8 mouse cellular contexts compared by ENCODE assay signal in the genomic region with DNA sequence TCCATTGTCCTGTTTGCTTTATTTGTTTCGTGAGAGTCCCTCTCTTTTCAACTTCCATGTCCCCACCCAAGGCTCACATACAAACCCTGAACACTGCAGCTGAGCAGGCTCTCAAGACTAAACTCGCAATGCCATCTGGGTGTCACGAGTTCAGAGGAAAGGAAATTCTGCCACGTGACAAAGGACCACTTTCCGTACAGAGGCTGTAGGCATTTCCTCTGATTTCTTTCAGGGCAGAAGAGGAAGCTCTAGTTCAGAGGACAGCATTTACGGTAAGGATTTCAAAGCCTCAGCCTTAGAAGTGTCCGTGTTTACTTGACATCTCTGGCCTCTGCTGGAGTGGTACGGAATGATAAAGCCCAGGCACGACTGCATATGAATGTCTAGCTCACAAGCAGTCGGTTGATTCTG. TPM values are rescaled to one million over a fixed set of nuclear protein-coding genes. Genes with fewer than 3 reads are reported as not detected.
A peak's percentile ranks its signal among the peaks of the same experiment; 100 is the strongest.
DNase-seq lines count a peak whose midpoint lies in the region; ATAC-seq and TF ChIP-seq lines count a peak whose summit lies in the region.

No protein-coding gene starts in this region.

- no peaks in the 10 kb centered on the region for H3K9me3 ChIP-seq in kidney, postnatal 0 days (replicated peaks; ENCODE audit: low read length)

- DNase-seq in heart, adult 11 months = peak; percentile 98
- DNase-seq in heart, postnatal 4 days = no peak
- peak; percentile 48 for DNase-seq in embryo, embryonic 10.5 days (ENCODE audit: low spot score)
- DNase-seq in kidney, postnatal 0 days (ENCODE audit: low spot score) = peak; percentile 68
- DNase-seq in cerebellum, postnatal 14 days = no peak
- no peak for DNase-seq in gastrocnemius, postnatal 36 days
- DNase-seq in right cerebral cortex, postnatal 36 days (ENCODE audit: low spot score in 2 of 2) = no peak

- intact Hi-C loops in gastrocnemius, postnatal 36 days (cut with DNase I) = no loop called here

- H3K27me3 ChIP-seq in kidney, postnatal 0 days (ENCODE audit: insufficient read depth, low read length) = no peaks in the 10 kb centered on the region

- WGBS in kidney, postnatal 0 days = 29% methylated on average over 10 of the region's 10 CpGs

- H3K27ac ChIP-seq in kidney, postnatal 0 days = peak overlapping the region; percentile 42

- no peak overlapping the region for H3K4me3 ChIP-seq in kidney, postnatal 0 days (replicated peaks; ENCODE audit: low read depth, low read length)

- H3K4me1 ChIP-seq in kidney, postnatal 0 days (replicated peaks; ENCODE audit: insufficient read depth, low read length) = peaks cover 8% of the 10 kb centered on the region; the same call in 1 of the 2 replicates

- H3K4me2 ChIP-seq in kidney, postnatal 0 days (ENCODE audit: low read length) = no peak overlapping the region

- ATAC-seq in kidney, postnatal 0 days (replicated peaks; ENCODE audit: low FRiP score, low read depth) = no peak
- ATAC-seq in megakaryocyte progenitor cell, adult 5-6 weeks (replicated peaks; ENCODE audit: poor library complexity) = peak; percentile 80

- TF ChIP-seq CTCF in kidney, postnatal 0 days (IDR thresholded peaks at IDR 0.05; ENCODE audit: low read depth) = no peak

- H3K36me3 ChIP-seq in kidney, postnatal 0 days (ENCODE audit: insufficient read depth, low read length) = 0 out of 2 replicates have a peak, but pooled peaks cover 4% of the 10 kb centered on the region

- H3K9ac ChIP-seq in kidney, postnatal 0 days (ENCODE audit: low read depth, low read length) = no peak overlapping the region

RNA-seq across cellular contexts. Expression of a gene that starts 29.9 kb away (rescaled TPM):
- total RNA-seq in heart, postnatal 4 days (2021) = 10 to 100 TPM; 59.7 to 59.9 TPM
- polyA plus RNA-seq in kidney, postnatal 0 days (2015; fragmentation: Nextera tagmentation; extraction: Ambion mirVana) = 31.0 and 31.2 TPM in 2 replicates
- 8.2 and 8.3 TPM in 2 replicates for total RNA-seq in megakaryocyte progenitor cell, adult 5-6 weeks (2015)
- total RNA-seq in megakaryocyte progenitor cell, adult 5-6 weeks (2017) = 5.9 and 6.5 TPM in 2 replicates
- total RNA-seq in gastrocnemius, postnatal 36 days (2021) = 10 to 100 TPM; 17.7 to 18.6 TPM

Comparison
In these comparisons a context has a peak if more than half of its experiments do, and no peak if none do; other contexts are left out.
1. DNase-seq: peak in heart, adult 11 months (single experiment), embryo, embryonic 10.5 days (single experiment) and kidney, postnatal 0 days (single experiment); none in heart, postnatal 4 days (single experiment), cerebellum, postnatal 14 days (0 of 2), gastrocnemius, postnatal 36 days (0 of 2) and right cerebral cortex, postnatal 36 days (0 of 2).